Mouse (Mus musculus) myocyte (in vitro differentiated cells): Measurements from ENCODE around the gene Daglb.

ENCODE experiments used
- MYOD1 ChIP-seq, 3 experiments: IDR thresholded peaks; one replicate each; pipeline ENCODE4 v1.6.1; 2011; ENCODE audit warnings: control low read depth in 2 of 3, low read depth in 2 of 3, mild to moderate bottlenecking in 2 of 3, moderate library complexity in 1 of 3; ENCODE audit not compliant: insufficient read length in 2 of 3, control insufficient read depth in 1 of 3
- POLR2A ChIP-seq: IDR thresholded peaks from one replicate; pipeline ENCODE4 v1.6.1; 2011; ENCODE audit warnings: low read depth, mild to moderate bottlenecking, control low read depth, moderate library complexity; ENCODE audit not compliant: insufficient read length
- POLR2AphosphoS2 ChIP-seq: IDR thresholded peaks from one replicate; pipeline ENCODE4 v1.6.1; 2011; ENCODE audit warnings: low read depth, control low read depth; ENCODE audit not compliant: insufficient read length
- TCF12 ChIP-seq: IDR thresholded peaks from one replicate; pipeline ENCODE4 v1.6.1; 2011; ENCODE audit warnings: mild to moderate bottlenecking, control low read depth; ENCODE audit not compliant: poor library complexity, insufficient read depth, severe bottlenecking
- USF1 ChIP-seq: IDR thresholded peaks from one replicate; pipeline ENCODE4 v1.6.1; 2011; ENCODE audit warnings: low read depth, mild to moderate bottlenecking, control low read depth, moderate library complexity

- TF ChIP-seq TCF12 (no peak), POLR2A (no peak), USF1 (no peak), MYOD1 (IDR thresholded peaks at IDR 0.05; ENCODE audit: control insufficient read depth in 1 of 3, insufficient read length in 2 of 3, low read depth in 2 of 3) (no peak), POLR2AphosphoS2 (no peak)
These were observed 62.4 kb downstream of the Daglb start for GRCm38 (mm10) chr5:143526698-143527331.
